Mouse (Mus musculus): Measurements from ENCODE around the gene Nynrin. TPM values are rescaled to one million over a fixed set of nuclear protein-coding genes. Genes with fewer than 3 reads are reported as not detected.

Nynrin gene
- total and polyA plus RNA-seq, 3 experiments = not detected

DNA sequence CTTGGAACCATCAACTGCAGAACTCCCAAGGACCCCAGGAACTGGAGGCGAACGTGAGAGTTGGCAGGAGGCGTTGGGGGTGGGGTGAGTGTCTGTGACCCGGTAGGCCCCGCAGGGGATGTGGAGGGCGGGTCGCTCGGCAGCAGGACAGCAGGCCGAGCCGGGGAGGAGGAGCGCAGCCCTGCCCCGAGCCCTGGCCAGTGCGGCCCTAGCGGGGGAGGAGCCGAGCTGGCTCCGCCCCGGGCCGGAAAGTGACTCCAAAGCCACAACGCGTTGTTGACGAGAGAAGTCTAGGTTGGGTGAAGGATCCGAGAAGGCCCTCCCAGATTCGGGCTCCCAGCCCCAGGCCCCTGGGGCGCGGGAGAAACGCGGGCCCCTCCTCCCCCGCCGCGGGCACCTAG lies 30.9 kb downstream of the Nynrin start, which contains the start of gene Khnyn (continued):
- peak; percentile 84; the same call in 1 of the 2 replicates for TF ChIP-seq UBTF (IDR thresholded peaks at IDR 0.05; ENCODE audit: borderline replicate concordance, insufficient read depth, low read depth, low read length)
- no peak for TF ChIP-seq ZC3H11A (IDR thresholded peaks at IDR 0.05; ENCODE audit: low read depth, low read length)
- TF ChIP-seq ELF1 (IDR thresholded peaks at IDR 0.05; ENCODE audit: low read depth, low read length) = no peak
- no peak for TF ChIP-seq MAFK (IDR thresholded peaks at IDR 0.05; ENCODE audit: borderline replicate concordance, low read depth, low read length)
- peak; percentile 75 for TF ChIP-seq TBP (IDR thresholded peaks at IDR 0.05; ENCODE audit: low read depth, low read length)
- no peak for TF ChIP-seq ZNF384 (IDR thresholded peaks at IDR 0.05; ENCODE audit: low read depth, low read length)
- TF ChIP-seq RCOR1 (IDR thresholded peaks at IDR 0.05; ENCODE audit: low read depth, low read length) = peak; percentile 31; the same call in 1 of the 2 replicates
- TF ChIP-seq MAX (IDR thresholded peaks at IDR 0.05; ENCODE audit: low read length) = no peak
- TF ChIP-seq RAD21 (IDR thresholded peaks at IDR 0.05; ENCODE audit: low read depth, low read length) = no peak
- no peak for TF ChIP-seq SMC3 (IDR thresholded peaks at IDR 0.05; ENCODE audit: low read depth, low read length)
- TF ChIP-seq E2F4 (IDR thresholded peaks at IDR 0.05; ENCODE audit: borderline replicate concordance, low read depth, low read length) = no peak
- TF ChIP-seq SIN3A (IDR thresholded peaks at IDR 0.05; ENCODE audit: low read length) = peak; percentile 59
- TF ChIP-seq USF1 (IDR thresholded peaks at IDR 0.05; ENCODE audit: low read depth, low read length) = no peak
- TF ChIP-seq NRF1 (IDR thresholded peaks at IDR 0.05; ENCODE audit: insufficient read depth, low read depth, low read length, poor library complexity, severe bottlenecking) = 0 out of 2 replicates have a peak, but pooled peaks have one; percentile 18
- TF ChIP-seq MYB (IDR thresholded peaks at IDR 0.05; ENCODE audit: low read depth, low read length) = no peak
- TF ChIP-seq EP300 (IDR thresholded peaks at IDR 0.05; ENCODE audit: low read depth in 1 of 2, low read length in 2 of 2) = no peak
- peak; percentile 69 for TF ChIP-seq ZMIZ1 (IDR thresholded peaks at IDR 0.05; ENCODE audit: low read depth, low read length)
- peak; percentile 54 for TF ChIP-seq NELFE (IDR thresholded peaks at IDR 0.05; ENCODE audit: low read depth, low read length)
- no peak for TF ChIP-seq GATA1 (IDR thresholded peaks at IDR 0.05; ENCODE audit: low read depth, low read length)
- TF ChIP-seq MAZ (IDR thresholded peaks at IDR 0.05; ENCODE audit: low read depth, low read length) = peak; percentile 56; the same call in 1 of the 2 replicates
- TF ChIP-seq KAT2A (conservative IDR thresholded peaks at IDR 0.05; ENCODE audit: low read depth, low read length) = no peak
- no peak for TF ChIP-seq JUND (IDR thresholded peaks at IDR 0.05; ENCODE audit: low read depth, low read length)

DNA sequence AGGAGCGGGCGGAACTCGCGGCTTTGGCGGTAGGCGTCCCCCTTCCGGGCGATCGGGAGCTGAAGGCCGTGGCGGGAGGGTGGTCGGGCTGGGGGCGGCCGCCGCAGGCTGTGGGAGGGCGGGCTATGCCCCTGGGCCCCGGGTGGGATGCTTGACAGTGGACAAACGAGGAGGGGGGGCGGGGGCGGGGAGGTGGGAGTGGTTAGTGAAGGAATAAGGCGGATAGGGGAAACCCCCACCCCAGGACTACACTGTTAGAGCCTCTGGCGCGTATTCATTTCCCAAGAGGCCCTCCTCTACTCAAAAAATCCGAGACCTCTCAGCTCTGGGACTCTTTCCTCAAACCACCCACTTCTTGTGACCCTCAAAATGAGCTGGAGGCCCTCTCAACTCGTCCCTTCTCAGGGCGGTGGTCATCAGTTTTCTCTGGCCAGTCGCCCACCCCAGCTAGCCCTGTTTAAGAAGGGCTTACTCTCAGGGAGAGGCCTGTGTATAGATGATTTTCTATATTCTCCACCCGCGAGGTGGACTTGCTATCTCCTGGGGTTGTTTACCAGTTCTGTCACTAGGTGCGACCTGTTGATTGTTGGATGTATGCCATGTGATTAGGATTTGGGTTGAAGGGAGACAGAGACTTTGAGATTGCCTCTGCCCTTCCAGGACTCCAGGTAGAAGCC lies 31.4 kb downstream of the Nynrin start:
- TF ChIP-seq CTCF (IDR thresholded peaks at IDR 0.05 in 2 of 3, conservative IDR thresholded peaks at IDR 0.05 in 1 of 3; ENCODE audit: control insufficient read depth in 1 of 3, insufficient read depth in 1 of 3, low read depth in 2 of 3, low read length in 3 of 3, poor library complexity in 1 of 3, severe bottlenecking in 1 of 3) (no peak), SIN3A (IDR thresholded peaks at IDR 0.05; ENCODE audit: low read length) (0 out of 2 replicates have a peak, but pooled peaks have one; percentile 19), NRF1 (IDR thresholded peaks at IDR 0.05; ENCODE audit: insufficient read depth, low read depth, low read length, poor library complexity, severe bottlenecking) (no peak), POLR2A (IDR thresholded peaks at IDR 0.05; ENCODE audit: control insufficient read depth in 1 of 2, insufficient read depth in 1 of 2, low read depth in 1 of 2, low read length in 2 of 2, poor library complexity in 1 of 2) (no peak), MAFK (IDR thresholded peaks at IDR 0.05; ENCODE audit: borderline replicate concordance, low read depth, low read length) (no peak)
- peak; percentile 53 for DNase-seq (ENCODE audit: low read depth, low spot score)
- no peaks in the 10 kb centered on the region for H3K9me3 ChIP-seq (replicated peaks; ENCODE audit: insufficient read depth, low read length)

More for the DNA sequence above, 31.4 kb downstream of the Nynrin start:
- H3K4me1 ChIP-seq (ENCODE audit: control insufficient read depth in 1 of 2, insufficient read depth in 2 of 2, low read length in 2 of 2) = peaks cover 4 to 25% of the 10 kb centered on the region in 2 experiments
- H3K36me3 ChIP-seq (ENCODE audit: control insufficient read depth in 1 of 2, insufficient read depth in 2 of 2, low read length in 2 of 2) = peaks cover 0 to 10% of the 10 kb centered on the region in 2 experiments; a peak in 3 of 4 replicates
- peak overlapping the region; percentile 68 for H3K9ac ChIP-seq (ENCODE audit: control insufficient read depth, low read depth, low read length, poor library complexity, severe bottlenecking)
- H3K27me3 ChIP-seq (ENCODE audit: control insufficient read depth in 1 of 2, insufficient read depth in 2 of 2, low read length in 2 of 2) = no peaks in the 10 kb centered on the region
- peak overlapping the region; percentile 66 for H3K27ac ChIP-seq (ENCODE audit: control insufficient read depth, low read depth, low read length)
- H3K4me3 ChIP-seq (ENCODE audit: control insufficient read depth in 1 of 2, insufficient read depth in 1 of 2, low read depth in 2 of 2, low read length in 2 of 2) = peak overlapping the region; percentile 63 to 90
- H3K79me2 ChIP-seq (ENCODE audit: control insufficient read depth, insufficient read depth, low read length, poor library complexity) = peaks cover 4% of the 10 kb centered on the region

Data from MEL (cell line).